Mouse (Mus musculus): ENCODE measurements around the gene Mid1.

DNA sequence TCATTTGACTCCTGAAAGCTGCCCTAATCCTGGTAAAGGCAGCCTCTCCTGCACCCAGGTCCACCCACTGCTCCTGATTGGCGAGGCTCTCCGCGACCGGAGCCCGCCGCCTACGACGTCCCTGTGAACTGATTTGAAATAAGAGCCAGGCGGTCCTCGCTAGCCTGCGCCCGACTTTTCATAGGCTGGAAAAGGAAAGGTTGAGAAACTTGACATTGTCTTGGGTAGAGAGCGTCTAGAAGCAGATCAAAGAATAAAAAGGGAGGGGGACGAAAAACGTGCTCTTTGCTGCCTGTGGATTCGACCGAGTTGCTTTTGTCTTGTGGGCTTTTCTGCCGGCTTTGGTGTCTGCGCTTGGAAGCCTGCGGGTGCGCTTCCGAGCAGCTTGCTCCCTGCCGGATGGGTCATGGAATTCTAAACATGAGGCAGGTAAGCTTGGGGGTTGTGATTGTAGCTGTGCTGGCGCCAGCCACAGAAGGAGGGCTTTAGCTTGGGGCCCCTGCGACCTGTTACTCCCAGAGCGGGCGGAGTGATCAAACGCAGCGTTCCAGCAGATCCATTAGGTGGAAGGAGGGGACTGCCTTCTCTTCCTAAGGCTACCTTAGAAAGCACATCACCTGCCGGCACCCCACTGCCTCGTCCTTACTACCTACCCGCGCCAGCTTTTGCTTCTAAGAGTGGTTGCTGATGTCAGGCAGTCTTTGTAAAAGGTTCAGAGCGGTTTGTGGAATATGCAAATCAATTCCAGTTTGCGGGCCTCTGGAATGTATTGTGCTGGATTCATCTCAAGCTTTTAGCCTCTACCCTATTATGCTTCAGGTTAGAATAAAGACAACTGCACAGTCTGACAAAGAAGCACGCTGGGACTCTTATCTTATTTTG is 194.7 kb downstream of the Mid1 start:
- TF ChIP-seq POLR2A (IDR thresholded peaks at IDR 0.05; ENCODE audit: extremely low read depth, insufficient read depth, low read length) (no peak), CTCF (IDR thresholded peaks at IDR 0.05; ENCODE audit: low read depth, low read length) (no peak)
